Mouse (Mus musculus) left cerebral cortex, adult 9 months (tissue): ENCODE data around the gene Sirt2.

Experiments
- DNase-seq, 2 experiments: peaks; one replicate each; pipeline ENCODE4 v3.0.0; 2022; ENCODE audit warnings: low spot score in 2 of 2

Sirt2 gene

GRCm38 (mm10) chr7:28833723-28834347, 67.3 kb downstream of the Sirt2 start, which contains the start of gene Lgals4:
Gene Lgals4 (plus strand): TSS chr7:28833854.
- DNase-seq = no peak

DNA sequence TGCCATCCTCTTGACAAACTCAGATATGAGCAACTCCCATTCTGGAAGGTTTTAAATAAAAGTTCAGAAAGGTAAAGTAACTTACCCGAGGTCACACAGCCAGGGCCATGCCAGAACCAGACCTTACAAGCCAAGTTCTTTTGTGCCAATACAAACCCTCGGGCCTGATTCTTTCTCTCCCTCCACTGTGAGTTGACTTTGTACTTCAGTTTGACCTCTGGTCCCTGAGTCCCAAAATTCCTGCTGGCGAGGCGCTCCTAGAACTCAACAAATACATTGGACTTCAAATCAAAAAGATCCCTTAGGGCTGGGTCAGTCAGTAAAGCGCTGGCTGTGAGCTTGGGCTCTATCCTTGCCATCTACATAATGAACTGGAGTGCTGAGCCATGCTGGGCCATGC, 70.4 kb downstream of the Sirt2 start:
- no peak for DNase-seq
